Mouse (Mus musculus): ENCODE data around the gene Rsph3b. TPM values are rescaled to one million over a fixed set of nuclear protein-coding genes. Genes with fewer than 3 reads are reported as not detected.
"Not testable (repeated sequence)": the region's sequence is repeated elsewhere in the genome, so short reads cannot be mapped to it uniquely, and the experiment has no call there.

Rsph3b gene
- polyA plus RNA-seq, 1 experiment from 2014 or later = 43.5 TPM

DNA sequence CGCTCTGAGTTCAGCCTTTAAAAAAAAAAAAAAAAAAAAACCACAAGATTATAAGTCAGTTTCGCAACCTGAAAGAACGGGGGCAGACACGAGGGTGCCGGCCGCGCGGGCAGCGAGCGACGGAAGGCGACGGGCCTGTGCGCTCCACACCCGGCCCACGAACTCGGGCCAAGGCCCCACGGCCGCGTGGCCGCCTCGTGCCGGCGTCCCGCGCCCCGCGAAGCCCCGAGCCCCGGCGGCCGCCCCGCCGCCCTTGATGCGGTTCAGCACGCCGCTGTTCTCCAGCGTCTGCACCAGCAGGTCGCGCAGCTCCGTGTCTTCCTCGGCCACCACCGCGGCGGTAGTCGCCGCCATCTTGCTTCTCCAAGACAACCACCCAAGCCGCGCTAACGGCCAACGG, 12.3 kb upstream of the Rsph3b start, which contains the start of gene Tagap1:
Gene Tagap1 (minus strand): TSS at position 381 of the 400 bp plus-strand sequence.
- H3K9me3 ChIP-seq (replicated peaks; ENCODE audit: control insufficient read depth, low read length); H3K4me1 ChIP-seq (ENCODE audit: control insufficient read depth, insufficient read depth, low read length); H3K27me3 ChIP-seq (ENCODE audit: control insufficient read depth, insufficient read depth, low read length); H3K36me3 ChIP-seq (ENCODE audit: control insufficient read depth, insufficient read depth, low read length): not testable (repeated sequence)
- peak within 1 kb of the TSS; percentile 52 for H3K4me3 ChIP-seq (replicated peaks; ENCODE audit: low read length)
- peak within 1 kb of the TSS; percentile 68 for H3K9ac ChIP-seq (ENCODE audit: low read length)
- under 1% methylated on average over 34 of the region's 51 CpGs for WGBS
- ATAC-seq (ENCODE audit: insufficient read depth, low FRiP score) = peak; percentile 26; the same call in 1 of the 2 replicates
- H3K4me2 ChIP-seq (ENCODE audit: low read depth, low read length) = peak within 1 kb of the TSS; percentile 40
- H3K27ac ChIP-seq (ENCODE audit: low read length) = peak within 1 kb of the TSS; percentile 42; the same call in 1 of the 2 replicates

GRCm38 (mm10) chr17:6960349-6960748, 11.9 kb upstream of the Rsph3b start:
- not testable (repeated sequence) for ATAC-seq (ENCODE audit: insufficient read depth, low FRiP score); H3K9me3 ChIP-seq (replicated peaks; ENCODE audit: control insufficient read depth, low read length); H3K4me1 ChIP-seq (ENCODE audit: control insufficient read depth, insufficient read depth, low read length); H3K27me3 ChIP-seq (ENCODE audit: control insufficient read depth, insufficient read depth, low read length); H3K27ac ChIP-seq (ENCODE audit: low read length); H3K36me3 ChIP-seq (ENCODE audit: control insufficient read depth, insufficient read depth, low read length)
- Histone ChIP-seq H3K9ac (ENCODE audit: low read length) (peak overlapping the region; percentile 68; the same call in 1 of the 2 replicates), H3K4me2 (ENCODE audit: low read depth, low read length) (peak overlapping the region; percentile 40), H3K4me3 (replicated peaks; ENCODE audit: low read length) (peak overlapping the region; percentile 52)
- WGBS = under 1% methylated on average over 12 of the region's 12 CpGs

DNA sequence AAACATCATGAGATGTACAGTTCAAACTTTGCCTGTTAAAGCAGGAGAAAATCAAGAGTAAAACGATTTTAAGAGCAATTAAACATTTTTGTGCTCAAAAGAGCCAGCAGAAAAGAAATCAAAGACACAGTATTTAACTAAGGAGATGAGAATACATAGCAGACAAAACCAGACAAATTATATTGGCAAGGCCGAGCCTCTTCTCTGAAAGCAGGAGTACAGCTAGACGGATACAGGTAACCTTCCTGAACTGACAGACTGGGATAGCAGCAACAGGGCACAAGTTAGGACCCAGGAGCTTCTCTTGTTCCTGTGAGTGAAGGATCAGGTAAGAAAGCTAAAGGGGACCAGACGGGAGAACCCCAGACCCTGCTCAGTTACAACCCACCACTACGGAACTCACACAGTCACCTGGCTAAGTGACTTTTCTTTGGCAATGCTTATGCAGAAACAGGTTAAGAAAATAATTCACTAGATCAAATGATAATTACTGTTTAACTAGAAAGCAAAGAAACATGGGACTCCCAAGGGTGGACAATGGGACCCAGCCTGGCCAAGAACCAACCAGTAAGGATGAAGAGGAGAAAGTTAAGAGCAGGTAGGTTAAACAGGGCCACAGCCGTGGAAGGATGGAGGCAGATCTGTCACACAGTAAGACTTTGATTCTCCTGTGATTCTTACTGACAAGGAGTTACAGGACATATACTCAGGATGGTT, 11.2 kb upstream of the Rsph3b start:
- not testable (repeated sequence) for H3K9ac ChIP-seq (ENCODE audit: low read length); H3K4me1 ChIP-seq (ENCODE audit: control insufficient read depth, insufficient read depth, low read length); H3K27ac ChIP-seq (ENCODE audit: low read length); ATAC-seq (ENCODE audit: insufficient read depth, low FRiP score); H3K9me3 ChIP-seq (replicated peaks; ENCODE audit: control insufficient read depth, low read length); H3K36me3 ChIP-seq (ENCODE audit: control insufficient read depth, insufficient read depth, low read length); H3K27me3 ChIP-seq (ENCODE audit: control insufficient read depth, insufficient read depth, low read length)
- Histone ChIP-seq H3K4me3 (replicated peaks; ENCODE audit: low read length) (peak overlapping the region; percentile 26), H3K4me2 (ENCODE audit: low read depth, low read length) (peak overlapping the region; percentile 40)
- 59% methylated on average over 3 of the region's 6 CpGs for WGBS

DNA sequence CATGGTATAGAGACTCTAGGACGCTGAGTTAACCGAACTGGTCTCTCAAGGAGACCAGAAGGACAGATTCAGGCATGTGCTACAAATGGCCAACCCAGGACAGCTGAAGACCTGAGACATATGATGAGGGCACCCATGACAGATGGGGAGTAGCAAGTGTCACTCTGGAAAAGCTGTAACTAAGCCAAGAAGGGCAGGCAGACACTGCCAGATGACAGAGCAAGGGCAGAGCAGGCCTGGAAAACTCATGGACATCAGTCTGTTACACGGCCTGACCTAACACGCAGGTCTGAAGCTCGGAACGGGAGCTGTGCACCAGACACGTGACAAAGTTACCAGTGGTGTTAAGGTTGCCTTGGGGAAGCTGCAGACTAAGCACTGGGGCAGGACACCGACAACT, 10.4 kb upstream of the Rsph3b start:
- not testable (repeated sequence) for H3K9ac ChIP-seq (ENCODE audit: low read length); ATAC-seq (ENCODE audit: insufficient read depth, low FRiP score); H3K4me2 ChIP-seq (ENCODE audit: low read depth, low read length); H3K9me3 ChIP-seq (replicated peaks; ENCODE audit: control insufficient read depth, low read length); H3K27me3 ChIP-seq (ENCODE audit: control insufficient read depth, insufficient read depth, low read length); H3K27ac ChIP-seq (ENCODE audit: low read length); H3K4me3 ChIP-seq (replicated peaks; ENCODE audit: low read length); H3K4me1 ChIP-seq (ENCODE audit: control insufficient read depth, insufficient read depth, low read length); H3K36me3 ChIP-seq (ENCODE audit: control insufficient read depth, insufficient read depth, low read length)
- WGBS = 78% methylated on average over 5 of the region's 8 CpGs

- H3K27me3 ChIP-seq (ENCODE audit: control insufficient read depth, insufficient read depth, low read length); H3K36me3 ChIP-seq (ENCODE audit: control insufficient read depth, insufficient read depth, low read length); H3K9me3 ChIP-seq (replicated peaks; ENCODE audit: control insufficient read depth, low read length); H3K4me1 ChIP-seq (ENCODE audit: control insufficient read depth, insufficient read depth, low read length): not testable (repeated sequence)
- ATAC-seq (ENCODE audit: insufficient read depth, low FRiP score) = peak; percentile 39; the same call in 1 of the 2 replicates
- peak overlapping the region; percentile 82 for H3K27ac ChIP-seq (ENCODE audit: low read length)
- peak overlapping the region; percentile 57 for H3K4me2 ChIP-seq (ENCODE audit: low read depth, low read length)
- H3K9ac ChIP-seq (ENCODE audit: low read length) = peak overlapping the region; percentile 72
- 8% methylated on average over 9 of the region's 9 CpGs for WGBS
- H3K4me3 ChIP-seq (replicated peaks; ENCODE audit: low read length) = peak overlapping the region; percentile 60
Observed at GRCm38 (mm10) chr17:6948769-6949228, 317 bp upstream of the Rsph3b start.

DNA sequence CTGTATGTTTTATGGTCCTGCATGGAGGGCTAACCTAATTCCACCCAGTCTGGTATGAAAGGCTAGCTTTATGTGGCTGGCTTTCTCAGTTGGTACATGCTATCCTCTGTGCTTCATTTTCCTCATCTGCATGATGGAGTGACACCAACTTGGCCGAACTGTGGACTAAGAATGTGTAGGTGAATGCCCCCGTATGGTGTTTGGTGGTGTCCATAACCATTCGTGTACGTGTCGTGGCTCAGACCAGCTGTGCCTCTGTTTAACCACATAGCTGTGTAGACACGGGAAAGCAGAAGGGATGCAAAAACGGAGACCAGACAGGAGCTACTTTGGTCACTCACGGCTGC, 872 bp downstream of the Rsph3b start:
- not testable (repeated sequence) for H3K27me3 ChIP-seq (ENCODE audit: control insufficient read depth, insufficient read depth, low read length); H3K9me3 ChIP-seq (replicated peaks; ENCODE audit: control insufficient read depth, low read length); H3K27ac ChIP-seq (ENCODE audit: low read length); H3K4me1 ChIP-seq (ENCODE audit: control insufficient read depth, insufficient read depth, low read length); H3K36me3 ChIP-seq (ENCODE audit: control insufficient read depth, insufficient read depth, low read length); ATAC-seq (ENCODE audit: insufficient read depth, low FRiP score)
- WGBS = no CpG with 5 or more reads among the region's 8 CpGs
- Histone ChIP-seq H3K9ac (ENCODE audit: low read length) (peak overlapping the region; percentile 72; the same call in 1 of the 2 replicates), H3K4me2 (ENCODE audit: low read depth, low read length) (peak overlapping the region; percentile 57), H3K4me3 (replicated peaks; ENCODE audit: low read length) (peak overlapping the region; percentile 60)

DNA sequence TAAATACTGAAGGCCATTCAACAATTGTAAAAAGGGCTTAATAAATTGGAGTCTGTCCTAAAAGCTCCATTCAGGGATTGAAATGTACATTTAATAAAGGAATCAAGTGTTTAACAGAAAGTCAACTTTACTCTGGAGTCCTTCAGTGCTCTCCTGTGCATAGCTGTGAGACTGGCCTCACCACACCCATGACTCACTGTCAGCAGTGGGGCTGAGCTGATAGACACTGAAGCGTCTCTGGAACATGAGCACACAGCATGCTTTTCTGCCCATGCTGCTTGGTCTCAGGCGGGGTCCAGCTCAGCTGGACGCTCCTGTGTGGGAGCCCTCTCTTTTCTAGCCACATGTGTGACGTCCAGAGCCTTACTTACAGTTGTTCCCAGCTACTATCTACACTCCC, 5.9 kb downstream of the Rsph3b start:
- not testable (repeated sequence) for H3K4me2 ChIP-seq (ENCODE audit: low read depth, low read length); H3K9ac ChIP-seq (ENCODE audit: low read length); H3K4me3 ChIP-seq (replicated peaks; ENCODE audit: low read length); H3K27ac ChIP-seq (ENCODE audit: low read length); H3K36me3 ChIP-seq (ENCODE audit: control insufficient read depth, insufficient read depth, low read length); H3K4me1 ChIP-seq (ENCODE audit: control insufficient read depth, insufficient read depth, low read length); H3K27me3 ChIP-seq (ENCODE audit: control insufficient read depth, insufficient read depth, low read length); ATAC-seq (ENCODE audit: insufficient read depth, low FRiP score); H3K9me3 ChIP-seq (replicated peaks; ENCODE audit: control insufficient read depth, low read length)
- no CpG with 5 or more reads among the region's 4 CpGs for WGBS

DNA sequence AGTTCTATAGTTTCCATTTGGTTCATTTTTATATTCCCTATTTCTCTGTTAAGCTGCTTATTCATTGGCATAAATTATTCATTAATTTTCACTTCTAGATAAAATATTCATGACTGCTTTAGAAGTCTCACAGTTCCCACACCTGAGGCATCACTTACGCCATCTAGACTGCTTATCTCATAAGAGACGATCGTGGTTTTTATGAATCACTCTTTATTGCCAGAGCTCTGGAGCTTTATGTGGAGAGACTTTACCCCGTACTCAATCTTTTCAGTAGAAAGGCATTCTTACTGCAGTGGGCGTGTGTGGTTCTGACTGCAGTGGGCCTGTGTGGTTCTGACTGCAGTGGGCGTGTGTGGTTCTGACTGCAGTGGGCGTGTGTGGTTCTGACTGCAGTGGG, 16.9 kb downstream of the Rsph3b start:
- H3K9ac ChIP-seq (ENCODE audit: low read length); H3K4me3 ChIP-seq (replicated peaks; ENCODE audit: low read length); H3K36me3 ChIP-seq (ENCODE audit: control insufficient read depth, insufficient read depth, low read length); H3K27me3 ChIP-seq (ENCODE audit: control insufficient read depth, insufficient read depth, low read length); H3K27ac ChIP-seq (ENCODE audit: low read length); H3K9me3 ChIP-seq (replicated peaks; ENCODE audit: control insufficient read depth, low read length); ATAC-seq (ENCODE audit: insufficient read depth, low FRiP score); H3K4me1 ChIP-seq (ENCODE audit: control insufficient read depth, insufficient read depth, low read length); H3K4me2 ChIP-seq (ENCODE audit: low read depth, low read length): not testable (repeated sequence)
- 85% methylated on average over 6 of the region's 7 CpGs for WGBS

DNA sequence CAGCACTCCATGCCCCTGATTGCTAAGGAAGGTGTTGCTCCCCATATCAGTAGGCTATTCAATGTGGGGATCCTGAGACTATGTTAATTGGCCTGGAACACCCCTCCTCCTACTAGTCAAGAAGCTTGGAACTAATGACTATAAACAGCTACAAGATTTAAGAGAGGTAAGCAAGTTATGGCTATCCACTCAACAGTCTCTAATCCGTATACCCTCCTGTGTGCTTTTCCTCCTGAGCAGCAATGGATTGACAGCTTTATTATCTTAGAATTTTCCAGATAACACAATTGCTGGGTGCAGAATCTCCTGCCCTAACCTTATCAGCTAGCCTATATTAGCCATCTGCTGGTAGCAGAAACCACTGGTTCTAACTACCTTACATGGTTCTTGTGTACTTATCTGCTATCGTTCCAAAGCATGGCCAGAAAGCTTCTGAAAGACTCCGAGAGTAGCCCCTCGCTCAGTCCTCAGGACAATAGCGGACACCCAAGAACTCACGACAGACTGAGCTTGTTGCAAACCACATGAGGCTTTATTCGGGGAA, 28.1 kb downstream of the Rsph3b start:
- H3K4me3 ChIP-seq (replicated peaks; ENCODE audit: low read length); H3K27me3 ChIP-seq (ENCODE audit: control insufficient read depth, insufficient read depth, low read length); H3K4me2 ChIP-seq (ENCODE audit: low read depth, low read length); H3K36me3 ChIP-seq (ENCODE audit: control insufficient read depth, insufficient read depth, low read length); H3K27ac ChIP-seq (ENCODE audit: low read length); H3K9ac ChIP-seq (ENCODE audit: low read length); ATAC-seq (ENCODE audit: insufficient read depth, low FRiP score); H3K4me1 ChIP-seq (ENCODE audit: control insufficient read depth, insufficient read depth, low read length); H3K9me3 ChIP-seq (replicated peaks; ENCODE audit: control insufficient read depth, low read length): not testable (repeated sequence)
- WGBS = 88% methylated on average over 7 of the region's 7 CpGs

All from stomach, embryonic 16.5 days (tissue).